Mouse (Mus musculus): ENCODE results near the gene Cnpy2.

DNA sequence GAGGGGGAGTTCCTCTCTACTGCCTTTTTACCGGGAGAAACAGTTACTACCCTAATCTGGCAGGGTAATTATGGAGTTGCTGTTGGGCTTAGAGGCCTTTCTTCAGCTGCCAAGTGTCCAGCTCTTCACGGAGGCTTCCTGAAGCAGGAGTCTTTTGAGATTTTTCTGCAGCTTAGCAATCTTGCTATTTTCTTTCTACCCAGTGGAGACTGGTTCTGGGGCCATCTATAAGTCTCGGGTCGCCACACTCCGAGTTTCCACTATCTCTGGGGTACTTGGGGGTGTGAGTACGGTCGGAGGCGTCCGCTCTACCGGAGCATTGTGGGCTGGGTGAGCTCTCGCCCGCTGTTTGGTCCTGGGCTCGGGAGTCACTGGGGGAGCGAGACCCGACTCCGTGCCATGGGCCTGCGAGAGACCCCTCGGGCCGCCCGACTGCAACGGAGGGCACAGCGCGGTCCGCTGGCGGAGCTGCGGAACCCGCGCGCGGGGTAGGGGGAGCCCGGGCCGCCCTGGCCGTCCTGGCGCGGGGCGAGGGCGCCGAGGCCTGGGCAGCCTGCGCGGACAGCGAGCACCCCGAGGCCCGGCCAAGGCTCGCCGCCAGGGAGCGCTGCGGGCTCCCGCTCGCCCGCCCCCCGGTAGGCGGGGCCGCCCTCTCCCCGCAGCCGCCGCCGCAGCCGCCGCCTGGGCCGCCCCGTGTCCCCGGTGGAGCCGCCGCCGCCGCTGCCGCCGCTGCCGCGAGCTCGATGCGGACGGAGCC is 54.4 kb downstream of the Cnpy2 start, which contains the start of gene Ankrd52:
- TF ChIP-seq CTCF (IDR thresholded peaks at IDR 0.05; ENCODE audit: low read depth, low read length), result peak; percentile 30; the same call in 1 of the 2 replicates
- TF ChIP-seq GATA1 (IDR thresholded peaks at IDR 0.05; ENCODE audit: borderline replicate concordance, low read length), result no peak
- no peak for TF ChIP-seq TAL1 (conservative IDR thresholded peaks at IDR 0.05; ENCODE audit: low read depth, low read length)
- no peak for TF ChIP-seq POLR2AphosphoS5 (IDR thresholded peaks at IDR 0.05; ENCODE audit: insufficient replicate concordance, low read depth, low read length)
- TF ChIP-seq GATA2 (IDR thresholded peaks at IDR 0.05; ENCODE audit: borderline replicate concordance, low read depth, low read length), result no peak

All from G1E (cell line).